Mouse (Mus musculus) olfactory bulb, adult 2 months (tissue): ENCODE data around the gene Dusp19.

Experiments
- CTCF ChIP-seq: fragments of 200-500 bp; IDR thresholded peaks from 2 replicates; pipeline ENCODE4 v1.5.1; 2012; ENCODE audit warnings: low read depth, mild to moderate bottlenecking, low read length, moderate library complexity; ENCODE audit not compliant: insufficient read depth
- POLR2A ChIP-seq: fragments of 200-500 bp; IDR thresholded peaks from 2 replicates; pipeline ENCODE4 v1.6.1; 2012; ENCODE audit warnings: mild to moderate bottlenecking, low read depth, low read length, moderate library complexity; ENCODE audit not compliant: insufficient read depth

- TF ChIP-seq POLR2A (no peak), CTCF (no peak)
Observed at GRCm38 (mm10) chr2:80603771-80604426, 12.9 kb upstream of the Dusp19 start.
